Mouse (Mus musculus) midbrain, embryonic 10.5 days (tissue): ENCODE data around the gene M6pr. TPM values are rescaled to one million over a fixed set of nuclear protein-coding genes. Genes with fewer than 3 reads are reported as not detected.

ENCODE experiments used
- DNase-seq: peaks from one replicate; pipeline ENCODE4 v3.0.0-alpha.2; 2017; ENCODE audit warnings: low spot score
- H3K27ac ChIP-seq: fragments of 300-500 bp; sonication (generic); replicated peaks from 2 replicates; pipeline ENCODE4 v1.5.1; 2016; ENCODE audit warnings: mild to moderate bottlenecking
- H3K27me3 ChIP-seq: fragments of 300-500 bp; sonication (generic); 2 replicates; pipeline ENCODE4 v1.6.1; 2016; ENCODE audit warnings: low read depth, mild to moderate bottlenecking; ENCODE audit not compliant: poor library complexity, severe bottlenecking
- H3K36me3 ChIP-seq: fragments of 300-500 bp; sonication (generic); 2 replicates; pipeline ENCODE4 v1.6.1; 2016; ENCODE audit warnings: mild to moderate bottlenecking, moderate library complexity
- H3K4me1 ChIP-seq: fragments of 300-500 bp; sonication (generic); 2 replicates; pipeline ENCODE4 v1.6.1; 2016
- H3K4me3 ChIP-seq: fragments of 300-500 bp; sonication (generic); 2 replicates; pipeline ENCODE4 v1.5.1; 2016; ENCODE audit warnings: mild to moderate bottlenecking, moderate library complexity
- H3K9me3 ChIP-seq: fragments of 300-500 bp; sonication (generic); replicated peaks from 2 replicates; pipeline ENCODE4 v1.6.1; 2016; ENCODE audit warnings: mild to moderate bottlenecking
- WGBS: fragments of 180-500 bp; shearing (Covaris S2); methylation state at CpG from one replicate; pipeline ENCODE4 v1.1.7; 2016; 5-methylcytosine and 5-hydroxymethylcytosine counted together
- polyA plus RNA-seq: library from polyadenylated mRNA; unstranded; fragments of >200 nt; fragmentation: Nextera tagmentation; extraction: Ambion mirVana; gene quantifications from 2 replicates; pipeline ENCODE4 v1.2.1, GENCODE M21; 2016

The M6pr gene
- polyA plus RNA-seq, 1 experiment from 2014 or later: 94.6 TPM

- no peaks in the 10 kb centered on the region for H3K36me3 ChIP-seq
- WGBS: 68% methylated on average over 3 of the region's 3 CpGs
- no peak overlapping the region for H3K27ac ChIP-seq
- H3K4me1 ChIP-seq: no peaks in the 10 kb centered on the region
- H3K9me3 ChIP-seq: no peaks in the 10 kb centered on the region
- H3K27me3 ChIP-seq: no peaks in the 10 kb centered on the region
- DNase-seq: no peak
- no peak overlapping the region for H3K4me3 ChIP-seq
Measured at GRCm38 (mm10) chr6:122290253-122290652, 18.3 kb upstream of the M6pr start.

- Histone ChIP-seq H3K4me3 (no peak overlapping the region), H3K36me3 (no peaks in the 10 kb centered on the region), H3K9me3 (no peaks in the 10 kb centered on the region), H3K27me3 (no peaks in the 10 kb centered on the region), H3K27ac (no peak overlapping the region), H3K4me1 (no peaks in the 10 kb centered on the region)
- 84% methylated on average over 2 of the region's 2 CpGs for WGBS
- no peak for DNase-seq
Measured at GRCm38 (mm10) chr6:122291264-122291663, 17.3 kb upstream of the M6pr start.

GRCm38 (mm10) chr6:122291735-122292134 lies 16.8 kb upstream of the M6pr start:
- Histone ChIP-seq H3K36me3 (no peaks in the 10 kb centered on the region), H3K4me1 (peaks cover under 1% of the 10 kb centered on the region), H3K9me3 (no peaks in the 10 kb centered on the region), H3K4me3 (no peak overlapping the region), H3K27me3 (no peaks in the 10 kb centered on the region), H3K27ac (no peak overlapping the region)
- 88% methylated on average over 3 of the region's 3 CpGs for WGBS
- DNase-seq: no peak

GRCm38 (mm10) chr6:122292184-122292583 lies 16.3 kb upstream of the M6pr start:
- peaks cover 5% of the 10 kb centered on the region for H3K4me1 ChIP-seq
- no peaks in the 10 kb centered on the region for H3K36me3 ChIP-seq
- no peak for DNase-seq
- H3K27me3 ChIP-seq: no peaks in the 10 kb centered on the region
- no peaks in the 10 kb centered on the region for H3K9me3 ChIP-seq
- H3K4me3 ChIP-seq: no peak overlapping the region
- no peak overlapping the region for H3K27ac ChIP-seq
- 82% methylated on average over 2 of the region's 2 CpGs for WGBS

GRCm38 (mm10) chr6:122293121-122293520 lies 15.4 kb upstream of the M6pr start:
- H3K27ac ChIP-seq: no peak overlapping the region
- no peak overlapping the region for H3K4me3 ChIP-seq
- WGBS: 92% methylated on average over 8 of the region's 8 CpGs
- H3K9me3 ChIP-seq: no peaks in the 10 kb centered on the region
- H3K27me3 ChIP-seq: no peaks in the 10 kb centered on the region
- no peaks in the 10 kb centered on the region for H3K36me3 ChIP-seq
- H3K4me1 ChIP-seq: peaks cover 7% of the 10 kb centered on the region
- no peak for DNase-seq

- WGBS: 94% methylated on average over 9 of the region's 9 CpGs
- H3K27ac ChIP-seq: no peak overlapping the region
- no peak for DNase-seq
- H3K4me1 ChIP-seq: peaks cover 7% of the 10 kb centered on the region
- H3K4me3 ChIP-seq: no peak overlapping the region
- no peaks in the 10 kb centered on the region for H3K27me3 ChIP-seq
- H3K36me3 ChIP-seq: no peaks in the 10 kb centered on the region
- H3K9me3 ChIP-seq: no peaks in the 10 kb centered on the region
Measured at GRCm38 (mm10) chr6:122293796-122294195, 14.7 kb upstream of the M6pr start.

- H3K36me3 ChIP-seq: no peaks in the 10 kb centered on the region
- WGBS: 84% methylated on average over 3 of the region's 3 CpGs
- no peaks in the 10 kb centered on the region for H3K27me3 ChIP-seq
- H3K4me1 ChIP-seq: peaks cover 7% of the 10 kb centered on the region
- no peak for DNase-seq
- no peak overlapping the region for H3K27ac ChIP-seq
- no peak overlapping the region for H3K4me3 ChIP-seq
- H3K9me3 ChIP-seq: no peaks in the 10 kb centered on the region
Measured at GRCm38 (mm10) chr6:122294290-122294689, 14.2 kb upstream of the M6pr start.

- no peaks in the 10 kb centered on the region for H3K9me3 ChIP-seq
- no peak overlapping the region for H3K27ac ChIP-seq
- peaks cover 7% of the 10 kb centered on the region for H3K4me1 ChIP-seq
- no peak overlapping the region for H3K4me3 ChIP-seq
- WGBS: 60% methylated on average over 9 of the region's 9 CpGs
- H3K27me3 ChIP-seq: no peaks in the 10 kb centered on the region
- no peak for DNase-seq
- H3K36me3 ChIP-seq: no peaks in the 10 kb centered on the region
Measured at GRCm38 (mm10) chr6:122295242-122295641, 13.3 kb upstream of the M6pr start.

GRCm38 (mm10) chr6:122296918-122297278 lies 11.6 kb upstream of the M6pr start:
- H3K27me3 ChIP-seq: no peaks in the 10 kb centered on the region
- peaks cover 7% of the 10 kb centered on the region for H3K4me1 ChIP-seq
- H3K4me3 ChIP-seq: peak overlapping the region; percentile 57
- 41% methylated on average over 3 of the region's 3 CpGs for WGBS
- no peak for DNase-seq
- H3K36me3 ChIP-seq: no peaks in the 10 kb centered on the region
- no peaks in the 10 kb centered on the region for H3K9me3 ChIP-seq
- peak overlapping the region; percentile 85 for H3K27ac ChIP-seq

GRCm38 (mm10) chr6:122297279-122298222 lies 11.0 kb upstream of the M6pr start:
- DNase-seq: peak; percentile 55
- H3K4me3 ChIP-seq: peak overlapping the region; percentile 57
- H3K36me3 ChIP-seq: no peaks in the 10 kb centered on the region
- H3K27me3 ChIP-seq: no peaks in the 10 kb centered on the region
- H3K4me1 ChIP-seq: peaks cover 7% of the 10 kb centered on the region
- H3K27ac ChIP-seq: peak overlapping the region; percentile 85
- 7% methylated on average over 25 of the region's 25 CpGs for WGBS
- H3K9me3 ChIP-seq: no peaks in the 10 kb centered on the region

GRCm38 (mm10) chr6:122298223-122298609 lies 10.3 kb upstream of the M6pr start:
- Histone ChIP-seq H3K36me3 (no peaks in the 10 kb centered on the region), H3K27me3 (no peaks in the 10 kb centered on the region), H3K27ac (no peak overlapping the region), H3K9me3 (no peaks in the 10 kb centered on the region), H3K4me1 (peaks cover 7% of the 10 kb centered on the region), H3K4me3 (no peak overlapping the region)
- WGBS: 57% methylated on average over 3 of the region's 4 CpGs
- no peak for DNase-seq

GRCm38 (mm10) chr6:122299621-122300133 lies 8.8 kb upstream of the M6pr start:
- no peak for DNase-seq
- 81% methylated on average over 3 of the region's 3 CpGs for WGBS
- Histone ChIP-seq H3K27ac (no peak overlapping the region), H3K36me3 (no peaks in the 10 kb centered on the region), H3K4me3 (no peak overlapping the region), H3K9me3 (no peaks in the 10 kb centered on the region), H3K27me3 (no peaks in the 10 kb centered on the region), H3K4me1 (peaks cover 7% of the 10 kb centered on the region)

GRCm38 (mm10) chr6:122302121-122302520 lies 6.4 kb upstream of the M6pr start:
- peaks cover 2% of the 10 kb centered on the region for H3K4me1 ChIP-seq
- WGBS: 78% methylated on average over 1 of the region's 1 CpGs
- no peaks in the 10 kb centered on the region for H3K9me3 ChIP-seq
- H3K27me3 ChIP-seq: no peaks in the 10 kb centered on the region
- no peak overlapping the region for H3K4me3 ChIP-seq
- H3K36me3 ChIP-seq: no peaks in the 10 kb centered on the region
- H3K27ac ChIP-seq: no peak overlapping the region
- DNase-seq: no peak
